Mouse (Mus musculus) thymus, postnatal 14 days (tissue): Measurements from ENCODE around the gene Lef1.

Experiments used
- DNase-seq: peaks from one replicate; pipeline ENCODE4 v3.0.0; 2021

The Lef1 gene

DNA sequence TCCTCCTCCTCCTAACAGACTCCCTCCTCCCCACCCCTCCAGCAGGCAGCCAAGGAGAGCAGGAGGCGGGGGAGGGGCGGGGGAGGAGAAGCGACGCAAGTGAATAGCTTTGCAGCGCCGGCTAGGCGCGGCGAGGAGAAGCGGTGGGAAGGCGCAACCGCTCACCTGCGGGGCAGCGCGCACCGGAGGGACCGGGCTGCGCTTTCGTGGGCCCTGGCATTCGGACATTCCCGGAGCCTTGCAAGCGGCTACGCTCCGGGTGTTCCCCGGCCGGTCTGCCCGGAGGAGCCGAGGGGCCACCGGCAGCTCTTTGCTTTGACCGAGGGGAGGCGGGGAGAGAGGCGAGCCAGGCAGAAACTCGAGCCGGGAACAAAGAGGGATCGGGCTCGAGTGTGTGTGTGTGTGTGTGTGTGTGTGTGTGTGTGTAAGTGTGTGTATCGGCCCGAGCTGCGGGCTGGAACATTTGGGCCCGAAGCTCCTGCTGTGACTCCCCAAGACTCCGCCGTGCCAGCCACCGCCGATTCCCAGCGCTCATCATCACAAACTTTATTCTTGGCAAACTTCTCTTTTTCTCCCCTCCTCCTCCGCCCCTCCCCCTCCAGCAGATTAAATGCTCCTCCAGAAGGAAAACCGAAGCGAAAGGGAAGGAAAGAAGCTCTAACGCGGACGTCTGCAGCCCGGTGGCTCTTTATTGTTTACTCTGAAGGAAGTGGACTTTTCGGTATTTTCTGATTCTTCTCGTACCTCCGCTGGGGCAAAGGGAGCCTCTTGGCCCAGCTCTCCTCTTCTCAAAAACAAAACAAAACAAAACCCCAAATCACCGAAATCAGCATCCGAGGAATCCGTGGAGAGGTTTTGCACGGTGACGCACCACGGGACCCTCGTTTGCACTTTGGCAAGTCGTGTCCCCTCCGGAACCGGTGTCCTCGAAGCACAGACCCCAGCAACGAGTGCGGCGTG lies at the start of gene Lef1:
Gene Lef1, plus strand, starts transcription at position 281 of the 960 bp plus-strand sequence.
- peak; percentile 81 for DNase-seq

- peak; percentile 40 for DNase-seq
Observed at GRCm38 (mm10) chr3:131065001-131065400, 45.3 kb upstream of the Lef1 start.

GRCm38 (mm10) chr3:131066171-131066570 lies 44.1 kb upstream of the Lef1 start:
- DNase-seq: no peak

DNA sequence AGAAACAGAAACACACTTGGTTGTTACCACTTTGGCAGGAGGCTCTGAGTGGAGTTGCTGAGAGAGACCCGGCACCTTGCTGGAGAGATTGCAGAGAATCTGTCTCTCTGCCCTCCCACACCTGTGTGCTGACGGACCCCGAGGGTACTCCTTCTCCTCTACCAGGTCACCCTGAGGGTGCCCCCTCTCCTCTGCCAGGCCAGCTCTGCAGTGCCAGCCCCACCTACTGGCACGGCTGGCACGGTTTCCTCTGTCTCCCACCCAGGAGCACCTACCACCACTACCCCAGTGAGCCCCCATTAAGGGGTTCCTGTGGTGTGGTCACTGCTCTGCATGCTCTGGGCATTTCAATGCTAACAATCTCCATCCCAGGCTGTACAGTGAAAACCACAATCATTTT lies 42.3 kb upstream of the Lef1 start:
- peak; percentile 70 for DNase-seq

DNA sequence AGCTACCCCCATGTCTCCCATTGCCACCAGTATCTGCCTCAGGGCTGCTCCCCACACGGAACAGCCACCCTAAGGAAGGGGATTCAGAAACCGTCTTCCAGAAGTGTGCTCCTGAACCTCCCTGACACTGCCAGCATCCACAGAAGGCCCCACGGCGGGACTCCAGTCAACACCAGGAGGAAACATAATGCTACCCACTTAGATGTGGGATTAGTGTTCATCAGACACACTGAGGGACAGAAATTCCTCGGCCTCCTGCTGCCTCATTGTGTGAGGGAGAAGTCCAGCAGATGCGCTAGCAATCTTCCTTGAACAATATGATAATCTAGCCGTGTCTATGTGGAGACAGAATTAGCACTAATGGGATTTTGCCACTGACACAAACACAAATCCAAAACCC lies 40.1 kb upstream of the Lef1 start:
- no peak for DNase-seq

- no peak for DNase-seq
Observed at GRCm38 (mm10) chr3:131072661-131073060, 37.6 kb upstream of the Lef1 start.

- DNase-seq: no peak
Observed at GRCm38 (mm10) chr3:131073946-131074345, 36.3 kb upstream of the Lef1 start.

DNA sequence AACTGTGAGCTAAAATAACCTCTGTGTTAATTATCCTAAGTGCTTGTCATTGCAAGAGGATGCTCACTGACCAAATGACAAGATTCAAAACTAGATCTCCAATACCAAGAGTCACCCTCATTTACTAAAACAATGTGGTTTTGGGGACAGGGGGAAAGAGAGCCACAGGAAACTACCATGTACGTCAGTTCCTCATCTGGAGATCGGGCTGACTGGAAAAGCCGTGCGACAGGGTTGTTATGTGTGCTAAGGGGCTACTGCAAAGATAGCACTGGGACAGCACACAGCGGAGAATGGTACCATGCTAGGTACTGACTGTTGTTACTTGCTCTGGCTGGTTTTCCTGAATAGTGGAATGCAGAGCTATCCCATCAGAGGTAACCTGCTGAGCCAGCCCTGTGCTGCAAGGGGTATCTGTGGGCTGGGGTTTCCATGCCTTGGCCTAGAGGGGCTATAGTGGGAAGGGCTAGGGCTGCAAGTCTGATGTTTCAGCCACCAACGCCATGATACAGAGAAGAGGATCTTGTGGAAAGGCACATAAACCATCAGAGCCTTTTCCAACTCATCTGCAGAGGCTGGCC lies 32.1 kb upstream of the Lef1 start:
- DNase-seq: no peak

DNA sequence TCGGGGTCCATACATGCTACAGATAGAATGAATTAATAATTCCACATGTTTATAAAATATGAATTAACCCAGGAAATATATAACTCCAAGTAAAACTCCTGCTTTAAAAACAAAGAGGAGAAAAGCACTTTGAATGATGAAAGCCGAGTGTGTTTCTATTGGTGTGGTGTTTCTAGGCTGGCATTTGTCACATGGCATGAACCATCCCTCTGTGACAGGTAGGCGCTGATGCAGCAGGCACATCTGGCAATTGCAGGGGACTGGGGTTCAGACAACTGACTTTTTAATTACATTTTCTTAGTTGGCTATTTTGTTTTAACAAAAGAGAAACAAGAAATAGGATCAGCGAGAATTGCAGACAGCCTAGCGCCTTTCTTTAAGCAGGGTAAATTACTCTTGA lies 31.6 kb upstream of the Lef1 start:
- DNase-seq: no peak

DNA sequence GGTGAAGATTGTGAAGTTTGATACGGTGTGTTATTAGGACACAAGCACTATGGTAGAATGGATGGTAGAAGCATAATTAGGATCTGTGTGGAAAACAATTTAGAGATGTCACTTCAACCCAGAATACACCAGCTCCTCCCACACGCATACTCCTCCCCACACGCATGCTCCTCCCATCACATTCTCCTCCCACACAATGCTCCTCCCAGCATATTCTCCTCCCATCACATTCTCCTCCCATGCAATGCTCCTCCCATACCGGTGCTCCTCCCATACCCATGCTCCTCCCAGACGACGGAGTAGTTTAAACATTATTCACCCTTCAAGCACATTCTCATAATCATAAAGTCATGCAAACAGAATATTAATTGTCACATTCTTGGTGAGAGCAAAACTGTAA lies 26.5 kb upstream of the Lef1 start:
- no peak for DNase-seq

- no peak for DNase-seq
Observed at GRCm38 (mm10) chr3:131084718-131085561, 25.3 kb upstream of the Lef1 start.

- DNase-seq: no peak
Observed at GRCm38 (mm10) chr3:131085978-131086377, 24.3 kb upstream of the Lef1 start.

- no peak for DNase-seq
Observed at GRCm38 (mm10) chr3:131089721-131090120, 20.6 kb upstream of the Lef1 start.

GRCm38 (mm10) chr3:131092113-131092512 lies 18.2 kb upstream of the Lef1 start:
- DNase-seq: no peak

DNA sequence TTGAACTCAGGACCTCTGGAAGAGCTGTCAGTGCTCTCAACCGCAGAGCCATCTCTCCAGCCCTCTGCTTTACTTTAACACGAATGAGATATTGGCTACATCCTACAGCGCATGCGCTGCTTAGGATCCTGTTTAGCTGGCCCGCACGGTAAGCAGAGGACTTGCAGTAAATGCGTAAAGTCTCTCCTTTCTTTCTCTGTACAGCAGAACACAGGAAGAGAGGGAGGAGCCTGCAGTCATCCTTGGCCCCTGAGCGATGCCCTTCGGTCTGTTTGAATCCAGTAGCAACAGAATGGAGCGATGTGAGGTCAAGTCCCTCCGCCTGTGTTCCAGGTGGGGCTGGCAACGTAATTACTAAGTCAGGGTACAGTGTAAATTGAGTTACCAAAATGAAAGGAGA lies 16.5 kb upstream of the Lef1 start:
- peak; percentile 49 for DNase-seq

DNA sequence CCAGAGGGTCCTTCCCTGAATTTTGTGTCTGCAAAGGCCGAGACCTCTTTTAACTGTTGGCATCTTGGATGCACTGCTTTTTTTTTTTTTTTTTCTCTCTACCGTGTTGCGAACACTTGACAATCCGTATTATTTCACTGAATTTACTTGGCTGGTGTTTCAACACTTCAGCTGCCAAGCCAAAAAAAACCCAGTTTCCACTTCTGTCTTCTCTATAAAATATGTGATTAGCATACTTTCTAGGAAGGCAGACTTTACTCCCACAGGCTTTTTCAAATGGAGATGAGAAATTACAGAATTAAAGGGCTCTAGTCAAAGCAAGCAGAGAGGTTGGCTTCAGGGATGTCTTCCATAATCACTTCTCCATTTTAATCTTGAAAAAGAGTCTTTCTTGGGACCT lies 14.2 kb upstream of the Lef1 start:
- DNase-seq: no peak

- no peak for DNase-seq
Observed at GRCm38 (mm10) chr3:131102191-131102774, 8.0 kb upstream of the Lef1 start.

GRCm38 (mm10) chr3:131105362-131105761 lies 4.9 kb upstream of the Lef1 start:
- DNase-seq: no peak

GRCm38 (mm10) chr3:131105940-131106401 lies 4.3 kb upstream of the Lef1 start:
- DNase-seq: peak; percentile 83

- peak; percentile 47 for DNase-seq
Observed at GRCm38 (mm10) chr3:131106451-131107291, 3.6 kb upstream of the Lef1 start.

DNA sequence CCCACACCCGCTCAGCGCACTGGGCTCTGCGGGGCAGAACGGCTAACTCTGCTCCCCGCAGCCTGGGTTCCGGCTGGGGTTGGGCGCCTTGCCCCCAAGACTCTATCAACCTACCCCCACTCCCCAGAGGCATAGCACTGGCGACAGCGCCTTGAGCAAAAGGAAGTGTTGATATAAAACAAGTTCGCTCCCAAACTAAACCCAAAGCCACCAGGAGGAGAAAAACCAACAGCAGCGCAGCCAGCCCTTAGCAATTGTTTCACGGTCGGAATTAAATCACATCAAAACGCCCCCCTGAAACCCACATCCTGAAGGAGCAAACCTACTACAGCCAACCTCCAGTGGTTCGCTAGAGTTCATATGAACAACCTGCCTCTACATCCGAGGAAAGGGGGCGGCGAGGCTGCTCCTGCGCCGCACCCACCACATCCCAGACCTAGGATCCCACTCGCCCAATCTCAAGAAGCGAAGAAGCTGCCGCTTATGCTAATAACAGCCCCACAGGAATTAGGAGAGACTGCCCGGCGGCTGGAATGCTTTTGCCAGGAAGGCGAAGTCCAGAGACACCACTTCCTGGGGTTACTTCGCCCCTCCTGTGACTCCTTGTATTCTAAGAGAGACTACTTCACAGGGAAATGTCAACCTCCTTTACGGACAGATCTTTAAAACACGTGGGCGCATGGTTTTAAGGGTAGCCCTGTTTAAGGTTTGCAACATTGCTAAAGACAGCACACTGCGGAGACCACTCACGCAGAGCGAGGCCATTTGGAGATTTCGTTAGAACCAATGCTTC lies 2.8 kb upstream of the Lef1 start:
- peak; percentile 53 for DNase-seq
